Mouse (Mus musculus): ENCODE results near the gene Nme2. TPM values are rescaled to one million over a fixed set of nuclear protein-coding genes. Genes with fewer than 3 reads are reported as not detected.
"Not testable (repeated sequence)": the region's sequence is repeated elsewhere in the genome, so short reads cannot be mapped to it uniquely, and the experiment has no call there.

Gene Nme2
- polyA plus RNA-seq, 3 experiments from 2014 or later = 104 to 381 (median 133) TPM

GRCm38 (mm10) chr11:93965391-93965790, 9.3 kb upstream of the Nme2 start:
- ATAC-seq = no peak

DNA sequence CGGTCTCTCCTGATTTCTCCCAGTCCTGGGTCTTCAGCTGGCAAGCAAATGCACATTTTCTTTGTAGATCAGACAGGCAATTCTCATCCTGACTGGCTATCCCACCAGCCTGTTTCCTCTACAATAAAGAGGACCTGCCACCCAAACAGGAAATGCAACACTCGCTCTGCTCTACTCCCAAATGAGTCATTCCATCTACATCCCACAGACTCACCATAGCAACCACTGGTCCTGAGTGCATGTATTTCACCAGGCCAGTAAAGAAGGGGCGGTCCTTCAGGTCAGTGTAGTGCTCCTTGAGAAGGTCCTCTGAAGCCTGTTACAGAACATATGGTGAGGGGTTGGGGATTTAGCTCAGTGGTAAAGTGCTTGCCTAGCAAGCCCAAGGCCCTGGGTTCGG, 7.0 kb upstream of the Nme2 start:
- no peak for ATAC-seq

DNA sequence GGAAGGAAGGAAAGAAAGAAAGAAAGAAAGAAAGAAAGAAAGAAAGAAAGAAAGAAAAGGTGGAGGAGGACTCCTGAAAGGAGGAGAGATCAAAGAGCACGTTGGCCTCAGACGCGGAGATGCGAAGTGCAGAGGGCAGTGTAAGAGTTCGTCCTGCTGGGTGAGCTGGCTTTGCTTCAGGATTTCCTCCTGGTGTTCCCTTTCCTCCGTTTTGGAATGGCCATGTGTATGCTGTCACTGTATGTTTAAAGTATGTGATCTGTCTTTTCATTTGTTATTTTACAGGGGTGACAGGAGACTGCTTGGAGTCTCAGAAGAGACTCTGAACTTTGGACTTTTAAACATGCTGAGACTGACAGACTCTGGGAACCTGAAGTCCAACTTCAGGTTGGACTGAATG, 5.4 kb upstream of the Nme2 start:
- ATAC-seq = no peak

DNA sequence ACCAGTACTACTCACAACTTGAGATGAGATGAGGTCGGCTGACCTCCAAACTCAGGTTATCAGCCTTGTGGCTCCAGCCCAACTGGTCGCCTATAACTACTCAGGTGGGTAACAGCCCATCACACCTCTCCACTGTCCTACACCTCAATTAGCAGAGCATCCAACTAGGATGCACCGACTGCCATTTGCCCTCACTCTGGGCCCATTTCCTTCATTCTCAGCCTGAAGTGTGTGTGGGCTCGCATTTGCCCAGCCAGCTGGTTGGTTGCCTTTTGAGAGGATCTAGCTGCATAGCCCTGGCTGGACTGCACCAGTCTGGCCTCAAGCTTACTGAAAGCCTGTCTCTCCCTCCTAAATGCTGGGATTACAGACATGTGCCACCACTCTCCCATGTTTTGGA, 1.7 kb upstream of the Nme2 start:
- ATAC-seq = no peak

- ATAC-seq = no peak
Measured at GRCm38 (mm10) chr11:93957031-93957555, 1.0 kb upstream of the Nme2 start.

- peak; percentile 96 for ATAC-seq
Measured at GRCm38 (mm10) chr11:93955256-93956150, 556 bp downstream of the Nme2 start.

DNA sequence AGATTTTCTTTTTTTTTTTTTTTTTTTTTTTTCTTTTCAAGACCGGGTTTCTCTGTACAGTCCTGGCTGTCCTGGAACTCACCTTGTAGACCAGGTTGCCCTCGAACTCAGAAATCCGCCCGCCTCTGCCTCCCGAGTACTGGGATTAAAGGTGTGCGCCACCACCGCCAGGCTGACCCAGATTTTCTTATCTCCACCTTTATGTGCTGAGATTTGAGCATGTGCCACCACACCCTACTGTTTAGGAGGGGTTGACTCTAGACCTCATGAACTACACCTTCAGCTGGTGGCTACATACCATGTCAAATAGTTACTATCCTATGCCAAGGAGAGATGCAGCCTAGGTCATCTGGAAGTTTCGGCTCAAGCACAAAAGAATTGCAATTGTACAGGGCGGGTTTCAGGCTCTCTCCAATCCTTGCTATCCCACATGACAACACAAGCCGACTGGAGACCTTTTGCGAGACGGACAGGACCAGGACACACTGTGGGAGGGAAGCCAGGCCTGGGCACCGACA, 1.3 kb downstream of the Nme2 start:
- ATAC-seq = no peak

DNA sequence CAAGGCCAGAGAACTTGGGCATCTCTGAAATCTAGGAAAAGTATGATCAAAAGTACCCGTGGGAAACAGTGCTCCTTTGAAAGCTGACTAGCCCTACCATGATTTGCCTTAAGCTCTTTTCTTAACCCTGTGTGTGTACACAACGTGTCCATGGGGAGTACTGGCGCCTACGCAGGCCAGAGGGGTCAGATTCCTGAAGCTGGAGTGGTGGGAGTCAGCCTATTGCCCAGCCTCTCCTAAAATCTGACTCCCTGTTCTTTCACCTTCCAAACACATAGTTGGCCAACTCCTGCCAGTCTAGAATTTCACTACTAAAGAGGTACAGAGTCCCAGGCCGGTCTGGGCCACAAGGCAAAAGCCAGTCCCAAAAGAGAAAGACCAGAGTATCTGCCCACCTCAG, 3.7 kb downstream of the Nme2 start:
- ATAC-seq = no peak

DNA sequence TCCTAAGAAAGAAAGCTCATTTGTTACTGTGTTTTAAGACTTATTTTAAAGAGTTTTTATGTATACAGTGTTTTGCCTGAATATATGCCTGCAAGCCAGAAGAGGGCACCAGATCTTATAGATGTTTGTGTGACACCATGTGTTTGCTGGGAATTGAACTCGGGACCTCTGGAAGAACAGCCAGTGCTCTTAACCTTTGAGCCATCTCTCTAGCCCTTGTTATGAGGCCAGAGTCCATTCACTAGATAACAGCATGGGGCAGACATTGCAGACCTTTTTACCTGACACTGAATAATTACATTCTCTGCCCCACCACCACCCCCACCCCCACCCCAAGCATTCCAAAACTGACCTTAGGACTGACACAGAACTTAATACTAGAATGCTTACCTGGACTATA, 6.0 kb downstream of the Nme2 start:
- ATAC-seq = no peak

DNA sequence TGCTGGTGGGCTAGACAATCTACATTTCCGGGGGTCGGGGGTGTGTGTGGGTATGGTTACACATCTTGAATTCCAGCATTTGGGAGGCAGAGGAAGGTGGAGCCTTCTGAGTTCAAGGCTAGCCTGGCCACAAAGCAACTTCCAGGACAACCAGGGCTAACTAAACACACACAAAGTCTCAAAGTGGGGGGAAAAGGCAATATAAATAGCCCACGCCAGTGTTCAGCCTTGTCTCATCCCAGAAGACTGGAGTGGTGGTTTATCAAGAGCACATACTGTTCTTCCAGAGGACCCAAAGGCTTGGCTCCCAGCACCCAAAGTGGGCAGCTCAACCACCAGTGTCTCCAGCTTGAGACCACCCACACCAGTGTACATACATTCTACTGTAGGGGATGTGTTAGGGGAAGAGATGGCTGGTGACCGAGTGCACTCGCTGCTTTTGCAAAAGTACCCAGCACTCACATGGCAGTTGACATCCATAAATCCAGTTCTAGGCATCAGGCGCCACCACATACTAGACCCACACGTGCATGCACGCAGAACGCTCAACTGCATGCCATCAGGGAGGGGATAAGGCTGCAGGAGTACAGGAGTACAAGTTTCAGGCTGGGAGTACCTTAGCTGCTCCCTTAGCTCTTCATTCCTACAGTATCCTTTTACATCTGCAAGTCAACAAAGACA, 7.0 kb downstream of the Nme2 start:
- ATAC-seq = no peak

- no peak for ATAC-seq
Measured at GRCm38 (mm10) chr11:93944986-93945385, 11.1 kb downstream of the Nme2 start.

GRCm38 (mm10) chr11:93940906-93941305, 15.2 kb downstream of the Nme2 start:
- ATAC-seq = no peak

GRCm38 (mm10) chr11:93929106-93929505, 27.0 kb downstream of the Nme2 start:
- ATAC-seq = no peak

- not testable (repeated sequence) for ATAC-seq
Measured at GRCm38 (mm10) chr11:93915019-93915418, 41.0 kb downstream of the Nme2 start.

- no peak for ATAC-seq
Measured at GRCm38 (mm10) chr11:93911603-93912002, 44.5 kb downstream of the Nme2 start.

- no peak for ATAC-seq
Measured at GRCm38 (mm10) chr11:93908829-93909228, 47.2 kb downstream of the Nme2 start.

DNA sequence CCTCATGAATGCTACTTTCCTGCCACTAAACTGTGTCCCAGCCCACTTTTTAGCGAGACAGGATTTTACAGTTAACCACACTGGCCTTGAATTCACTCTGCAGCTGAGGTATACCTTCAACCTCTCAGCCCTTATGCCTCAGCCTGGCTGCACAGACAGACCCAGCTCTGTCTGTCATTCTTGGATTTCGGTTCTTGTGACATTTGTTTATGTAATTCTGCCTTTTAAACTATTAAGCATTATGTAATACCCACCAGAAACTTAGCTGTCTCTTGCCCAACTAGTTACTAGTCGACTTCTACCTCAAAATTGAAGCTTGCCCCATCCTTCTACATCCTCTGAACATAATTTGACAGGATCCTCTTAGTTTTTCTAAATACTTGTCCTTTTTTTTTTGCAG, 48.2 kb downstream of the Nme2 start:
- no peak for ATAC-seq

DNA sequence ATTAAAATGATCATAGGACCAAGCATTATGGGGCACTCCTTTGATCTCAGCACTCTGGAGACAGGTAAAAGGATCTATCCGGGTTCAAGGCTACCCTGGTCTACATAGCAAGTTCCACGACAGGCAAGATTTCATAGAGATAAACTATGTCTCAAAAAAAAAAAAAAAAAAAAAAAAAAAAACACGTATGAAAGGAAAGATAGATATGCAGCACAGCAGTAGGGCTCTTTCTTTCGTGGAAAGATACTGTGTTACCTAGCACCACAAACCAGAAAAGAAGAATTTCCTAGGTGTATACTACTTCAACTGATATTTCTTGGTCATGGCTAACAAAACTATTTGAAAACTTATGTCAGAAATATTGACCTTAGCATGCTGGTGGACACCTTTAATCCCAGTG, 49.2 kb downstream of the Nme2 start:
- no peak for ATAC-seq

Other genes starting within 250 kb of the Nme2 start
- 10 to 100 TPM; 13.8 to 16.7 (median 14.3) TPM for gene Utp18, start 70.5 kb downstream of the Nme2 start, polyA plus RNA-seq (2017; shearing (Covaris generic))
- gene Mbtd1, start 70.4 kb downstream of the Nme2 start, polyA plus RNA-seq (2017; shearing (Covaris generic)) = 10 to 100 TPM; 27.2 to 32.8 (median 32.5) TPM
- gene Gm20390, start 12.0 kb upstream of the Nme2 start, polyA plus RNA-seq (2017; shearing (Covaris generic)) = 100 to 1,000 TPM in 2 of 3 experiments, 10 to 100 TPM in 1; 13.2 to 293 (median 291) TPM
- 100 to 1,000 TPM; 137 to 236 (median 173) TPM for gene Nme1, start 12.3 kb upstream of the Nme2 start, polyA plus RNA-seq (2017; shearing (Covaris generic))
- gene Spag9, start 39.8 kb upstream of the Nme2 start, polyA plus RNA-seq (2017; shearing (Covaris generic)) = 10 to 100 TPM; 18.6 to 21.4 (median 18.7) TPM